Comparison of ENCODE assay signal across 12 mouse cellular contexts in genomic region chr2:102121440-102122145, GRCm38 (mm10).
DNase-seq lines count a peak whose midpoint lies in the region; ATAC-seq and TF ChIP-seq lines count a peak whose summit lies in the region.
"Had no signal": no experiment of that assay in that cellular context is flagged by ENCODE, and none has a peak within 500 bp of the region (broad histone marks: within the 10 kb centered on the region; RNA-seq: fewer than 3 reads in every experiment).

No protein-coding gene starts in this region.

- no peaks in the 10 kb centered on the region for H3K9me3 ChIP-seq in heart, postnatal 0 days (replicated peaks; ENCODE audit: control insufficient read depth, low read length)
- no peaks in the 10 kb centered on the region for H3K9me3 ChIP-seq in heart, embryonic 12.5 days (replicated peaks)
- no peaks in the 10 kb centered on the region for H3K9me3 ChIP-seq in forebrain, embryonic 15.5 days
- no peaks in the 10 kb centered on the region for H3K9me3 ChIP-seq in neural tube, embryonic 15.5 days (replicated peaks)
- H3K9me3 ChIP-seq: heart, embryonic 15.5 days had no signal

- H3K9ac ChIP-seq in heart, postnatal 0 days (replicated peaks; ENCODE audit: low read depth, low read length) = 0 out of 2 replicates have a peak overlapping the region, but pooled peaks have one; percentile 15
- H3K9ac ChIP-seq in heart, embryonic 12.5 days = no peak overlapping the region
- no peak overlapping the region for H3K9ac ChIP-seq in forebrain, embryonic 15.5 days (replicated peaks)
- no peak overlapping the region for H3K9ac ChIP-seq in neural tube, embryonic 15.5 days (replicated peaks)
- H3K9ac ChIP-seq: heart, embryonic 15.5 days had no signal

- H3K4me3 ChIP-seq in heart, postnatal 0 days (ENCODE audit: low read depth, low read length) = no peak overlapping the region
- H3K4me3 ChIP-seq in heart, embryonic 12.5 days = no peak overlapping the region
- no peak overlapping the region for H3K4me3 ChIP-seq in forebrain, embryonic 15.5 days
- H3K4me3 ChIP-seq in neural tube, embryonic 15.5 days (replicated peaks) = no peak overlapping the region
- H3K4me3 ChIP-seq: heart, embryonic 15.5 days had no signal

- peaks cover 23% of the 10 kb centered on the region for H3K4me1 ChIP-seq in heart, postnatal 0 days (ENCODE audit: control insufficient read depth, insufficient read depth)
- peaks cover 53% of the 10 kb centered on the region for H3K4me1 ChIP-seq in heart, embryonic 12.5 days (replicated peaks)
- peaks cover 33% of the 10 kb centered on the region for H3K4me1 ChIP-seq in forebrain, embryonic 15.5 days
- peaks cover 47% of the 10 kb centered on the region for H3K4me1 ChIP-seq in neural tube, embryonic 15.5 days

- H3K36me3 ChIP-seq in heart, postnatal 0 days (replicated peaks; ENCODE audit: control insufficient read depth, insufficient read depth, low read length) = no peaks in the 10 kb centered on the region
- H3K36me3 ChIP-seq in heart, embryonic 12.5 days = no peaks in the 10 kb centered on the region
- H3K36me3 ChIP-seq in forebrain, embryonic 15.5 days = no peaks in the 10 kb centered on the region
- H3K36me3 ChIP-seq in neural tube, embryonic 15.5 days = no peaks in the 10 kb centered on the region
- H3K36me3 ChIP-seq: heart, embryonic 15.5 days had no signal

- no peak for TF ChIP-seq EP300 in heart, postnatal 0 days (IDR thresholded peaks at IDR 0.05; ENCODE audit: low read depth)

- DNase-seq in heart, postnatal 0 days (ENCODE audit: low spot score) = no peak
- DNase-seq in cerebellum, adult 11-12 months = peak; percentile 59
- DNase-seq in adrenal gland, postnatal 4 days (ENCODE audit: low spot score in 2 of 2) = no peak
- no peak for DNase-seq in kidney, postnatal 36 days
- DNase-seq in heart, postnatal 10 days = no peak

- intact Hi-C loops in heart, postnatal 10 days (cut with DNase I) = no loop called here

- no peak overlapping the region for H3K4me2 ChIP-seq in heart, postnatal 0 days (ENCODE audit: low read depth, low read length)
- no peak overlapping the region for H3K4me2 ChIP-seq in heart, embryonic 12.5 days
- H3K4me2 ChIP-seq in forebrain, embryonic 15.5 days (replicated peaks) = no peak overlapping the region
- H3K4me2 ChIP-seq in neural tube, embryonic 15.5 days = no peak overlapping the region
- H3K4me2 ChIP-seq: heart, embryonic 15.5 days had no signal

- no peak overlapping the region for H3K27ac ChIP-seq in heart, postnatal 0 days (ENCODE audit: low read depth)
- H3K27ac ChIP-seq in heart, embryonic 12.5 days (ENCODE audit: poor library complexity, severe bottlenecking) = no peak overlapping the region
- H3K27ac ChIP-seq in forebrain, embryonic 15.5 days (replicated peaks) = 0 out of 2 replicates have a peak overlapping the region, but pooled peaks have one; percentile 33
- 0 out of 2 replicates have a peak overlapping the region, but pooled peaks have one; percentile 23 for H3K27ac ChIP-seq in neural tube, embryonic 15.5 days (replicated peaks)
- H3K27ac ChIP-seq: heart, embryonic 15.5 days; kidney, postnatal 0 days had no signal

- no peaks in the 10 kb centered on the region for H3K27me3 ChIP-seq in heart, postnatal 0 days (ENCODE audit: control insufficient read depth, insufficient read depth, low read length)
- H3K27me3 ChIP-seq in heart, embryonic 12.5 days (replicated peaks) = no peaks in the 10 kb centered on the region
- H3K27me3 ChIP-seq in forebrain, embryonic 15.5 days = no peaks in the 10 kb centered on the region
- no peaks in the 10 kb centered on the region for H3K27me3 ChIP-seq in neural tube, embryonic 15.5 days (replicated peaks)
- H3K27me3 ChIP-seq: heart, embryonic 15.5 days had no signal

- no peak for ATAC-seq in heart, postnatal 0 days (ENCODE audit: insufficient read depth, low read depth)
- ATAC-seq in heart, embryonic 12.5 days (ENCODE audit: insufficient number of reproducible peaks, low FRiP score) = no peak
- 0 out of 2 replicates have a peak, but pooled peaks have one; percentile 36 for ATAC-seq in forebrain, embryonic 15.5 days (replicated peaks)
- no peak for ATAC-seq in neural tube, embryonic 15.5 days (ENCODE audit: low FRiP score)
- ATAC-seq: activated CD4-positive, CD25-positive, alpha-beta regulatory T cell, adult 4 months; CD4-positive, CD25-positive, alpha-beta regulatory T cell, adult 4 months had no signal

- TF ChIP-seq CTCF in heart, postnatal 0 days (IDR thresholded peaks at IDR 0.05; ENCODE audit: low read depth) = no peak

- 50% methylated on average over 4 of the region's 4 CpGs for WGBS in heart, postnatal 0 days
- 30% methylated on average over 4 of the region's 4 CpGs for WGBS in heart, embryonic 12.5 days
- WGBS in forebrain, embryonic 15.5 days = 47% methylated on average over 4 of the region's 4 CpGs
- WGBS in neural tube, embryonic 15.5 days = 48% methylated on average over 4 of the region's 4 CpGs

Comparison
In these comparisons a context has a peak if more than half of its experiments do, and no peak if none do; other contexts are left out.
1. H3K27ac ChIP-seq: peak in forebrain, embryonic 15.5 days (single experiment) and neural tube, embryonic 15.5 days (single experiment); none in heart, postnatal 0 days (single experiment) and heart, embryonic 12.5 days (single experiment).